Mouse (Mus musculus): Measurements from ENCODE around the gene Itgb3. TPM values are rescaled to one million over a fixed set of nuclear protein-coding genes. Genes with fewer than 3 reads are reported as not detected.
A peak's percentile ranks its signal among the peaks of the same experiment; 100 is the strongest.

Gene Itgb3
- polyA plus RNA-seq, 1 experiment from 2014 or later, result 5.5 TPM

DNA sequence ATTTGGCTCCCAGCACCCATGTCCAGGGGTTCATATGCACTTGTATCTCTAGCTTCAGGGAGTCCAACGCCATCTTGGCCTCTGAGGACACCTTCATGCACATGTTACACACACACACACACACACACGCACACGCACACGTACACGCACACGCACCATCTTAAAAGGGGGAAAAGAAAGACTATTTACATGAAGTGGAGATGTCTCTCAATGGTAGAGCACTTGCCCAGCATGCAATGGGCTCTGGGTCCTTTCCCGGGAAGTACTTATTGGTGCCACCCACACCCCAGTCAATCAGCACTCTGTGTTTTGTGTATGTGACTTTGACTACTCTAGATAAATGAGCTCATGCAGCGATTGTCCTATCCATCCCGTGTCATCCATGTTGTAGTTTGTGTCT lies 19.9 kb upstream of the Itgb3 start:
- no peaks in the 10 kb centered on the region for H3K27me3 ChIP-seq (replicated peaks)
- no peak for ATAC-seq
- H3K9ac ChIP-seq, result no peak overlapping the region
- 95% methylated on average over 9 of the region's 9 CpGs for WGBS
- no peaks in the 10 kb centered on the region for H3K9me3 ChIP-seq
- no peak overlapping the region for H3K4me3 ChIP-seq (replicated peaks)
- H3K4me1 ChIP-seq (replicated peaks), result peaks cover 2% of the 10 kb centered on the region; the same call in 1 of the 2 replicates
- H3K27ac ChIP-seq, result no peak overlapping the region
- no peaks in the 10 kb centered on the region for H3K36me3 ChIP-seq
- H3K4me2 ChIP-seq (replicated peaks), result no peak overlapping the region

DNA sequence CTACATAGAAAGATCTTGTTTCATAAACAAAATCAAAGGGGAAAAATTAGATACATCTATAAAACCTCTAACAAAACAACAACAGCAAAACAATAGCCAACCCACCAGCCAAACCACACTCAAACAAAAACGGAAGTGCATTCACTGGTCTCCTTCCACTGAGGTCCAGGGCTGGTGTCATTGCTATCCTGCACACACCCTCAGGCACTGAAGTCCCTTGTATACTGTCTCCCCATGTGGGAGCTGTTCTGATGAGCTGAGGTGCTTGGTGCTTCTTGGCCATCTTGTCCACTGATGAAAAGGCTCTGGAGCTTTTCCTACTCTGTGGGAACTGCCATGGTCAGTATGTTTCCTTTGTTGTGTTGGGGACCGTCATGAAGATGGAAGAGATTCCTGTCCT lies 19.3 kb upstream of the Itgb3 start:
- H3K9me3 ChIP-seq, result no peaks in the 10 kb centered on the region
- ATAC-seq, result no peak
- no peak overlapping the region for H3K9ac ChIP-seq
- H3K27ac ChIP-seq, result no peak overlapping the region
- no peaks in the 10 kb centered on the region for H3K27me3 ChIP-seq (replicated peaks)
- no peaks in the 10 kb centered on the region for H3K36me3 ChIP-seq
- peaks cover 2% of the 10 kb centered on the region; the same call in 1 of the 2 replicates for H3K4me1 ChIP-seq (replicated peaks)
- H3K4me3 ChIP-seq (replicated peaks), result no peak overlapping the region
- H3K4me2 ChIP-seq (replicated peaks), result no peak overlapping the region
- 95% methylated on average over 2 of the region's 2 CpGs for WGBS

DNA sequence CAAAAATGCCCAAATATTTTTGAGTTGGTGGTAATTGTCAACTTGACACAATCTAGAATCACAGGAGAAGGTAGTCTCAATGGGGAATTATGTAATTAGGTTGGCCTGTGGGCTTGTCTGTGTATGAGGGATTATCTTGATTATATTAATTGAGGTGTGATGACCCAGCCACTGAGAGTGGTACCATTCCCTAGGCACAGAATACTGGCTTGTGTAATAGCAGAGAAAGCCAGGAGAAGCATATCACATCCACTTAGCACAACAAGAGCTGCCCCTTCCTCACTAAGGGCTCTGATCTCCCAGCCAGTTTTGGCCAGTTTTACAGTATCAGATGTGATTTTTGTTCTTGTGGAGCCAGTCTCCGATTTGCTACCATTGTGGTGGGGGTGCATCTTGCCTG lies 18.2 kb upstream of the Itgb3 start:
- peaks cover 2% of the 10 kb centered on the region; the same call in 1 of the 2 replicates for H3K4me1 ChIP-seq (replicated peaks)
- H3K9me3 ChIP-seq, result no peaks in the 10 kb centered on the region
- ATAC-seq, result no peak
- no peak overlapping the region for H3K27ac ChIP-seq
- no peaks in the 10 kb centered on the region for H3K36me3 ChIP-seq
- H3K4me3 ChIP-seq (replicated peaks), result no peak overlapping the region
- H3K27me3 ChIP-seq (replicated peaks), result no peaks in the 10 kb centered on the region
- WGBS, result 66% methylated on average over 1 of the region's 1 CpGs
- H3K9ac ChIP-seq, result no peak overlapping the region
- no peak overlapping the region for H3K4me2 ChIP-seq (replicated peaks)

DNA sequence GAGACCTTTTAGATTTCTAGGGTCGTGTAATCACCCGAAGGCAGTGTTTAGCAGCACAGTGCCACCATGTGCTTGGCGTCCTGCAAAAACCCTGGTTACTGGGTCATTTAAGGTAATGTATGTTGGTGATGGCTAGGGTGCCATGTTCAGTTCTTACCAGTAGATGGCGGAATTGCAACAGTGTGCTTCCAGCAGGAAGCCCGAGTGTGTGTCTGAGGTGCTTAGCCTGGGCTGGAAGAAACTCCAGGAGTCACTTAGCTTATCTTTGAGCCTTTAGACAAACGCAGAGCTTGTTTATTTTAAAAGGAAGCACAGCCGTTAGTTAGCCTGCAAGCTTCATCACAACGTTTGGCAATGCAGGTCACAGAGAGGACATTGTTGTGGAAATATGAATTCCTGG lies 17.7 kb upstream of the Itgb3 start:
- under 1% methylated on average over 8 of the region's 8 CpGs for WGBS
- Histone ChIP-seq H3K9me3 (no peaks in the 10 kb centered on the region), H3K36me3 (no peaks in the 10 kb centered on the region), H3K27me3 (replicated peaks) (no peaks in the 10 kb centered on the region), H3K4me3 (replicated peaks) (no peak overlapping the region), H3K4me1 (replicated peaks) (peaks cover 2% of the 10 kb centered on the region; the same call in 1 of the 2 replicates), H3K27ac (no peak overlapping the region), H3K4me2 (replicated peaks) (no peak overlapping the region), H3K9ac (no peak overlapping the region)
- ATAC-seq, result peak; percentile 81

DNA sequence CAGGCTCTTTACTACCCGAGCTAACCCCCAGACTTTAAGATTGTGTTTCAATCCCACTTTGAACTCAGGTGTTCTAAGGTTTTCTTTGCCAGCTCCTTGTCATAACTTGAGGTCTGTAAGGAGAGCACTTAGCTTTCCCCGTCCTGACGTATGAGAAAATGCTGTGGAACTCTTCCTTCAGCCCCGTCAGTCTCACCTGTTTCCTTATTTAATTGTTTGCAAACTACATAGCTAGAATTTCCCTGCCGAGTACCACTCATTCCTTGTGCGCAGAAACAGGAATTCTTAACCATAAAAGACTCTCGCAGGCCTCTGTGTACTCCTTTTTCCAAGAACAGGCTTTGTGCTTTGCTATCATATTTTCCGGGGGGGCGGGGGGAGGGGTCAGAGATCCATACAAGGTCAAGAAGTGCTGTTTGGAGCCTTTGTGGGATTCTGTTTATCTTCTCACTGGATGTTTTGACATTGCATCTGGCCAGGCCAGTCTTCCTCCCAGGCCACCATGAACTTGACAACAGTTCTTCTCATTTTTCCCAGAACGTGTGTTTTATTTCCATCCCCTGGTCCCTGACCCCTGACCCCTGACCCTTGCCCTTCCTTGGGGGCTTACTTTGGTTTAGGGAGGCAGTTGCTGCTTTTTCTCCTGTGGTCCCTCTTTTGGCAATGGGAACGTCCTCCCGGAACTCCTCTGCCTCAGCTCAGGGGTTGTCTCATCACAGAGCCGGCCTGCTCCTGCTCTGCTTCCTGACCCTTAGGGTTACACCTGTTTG lies 15.5 kb upstream of the Itgb3 start:
- Histone ChIP-seq H3K27me3 (replicated peaks) (no peaks in the 10 kb centered on the region), H3K9ac (no peak overlapping the region), H3K4me3 (replicated peaks) (no peak overlapping the region), H3K36me3 (no peaks in the 10 kb centered on the region), H3K4me2 (replicated peaks) (no peak overlapping the region), H3K9me3 (no peaks in the 10 kb centered on the region), H3K27ac (no peak overlapping the region), H3K4me1 (replicated peaks) (peaks cover 2% of the 10 kb centered on the region; the same call in 1 of the 2 replicates)
- WGBS, result 43% methylated on average over 13 of the region's 13 CpGs
- ATAC-seq, result no peak

DNA sequence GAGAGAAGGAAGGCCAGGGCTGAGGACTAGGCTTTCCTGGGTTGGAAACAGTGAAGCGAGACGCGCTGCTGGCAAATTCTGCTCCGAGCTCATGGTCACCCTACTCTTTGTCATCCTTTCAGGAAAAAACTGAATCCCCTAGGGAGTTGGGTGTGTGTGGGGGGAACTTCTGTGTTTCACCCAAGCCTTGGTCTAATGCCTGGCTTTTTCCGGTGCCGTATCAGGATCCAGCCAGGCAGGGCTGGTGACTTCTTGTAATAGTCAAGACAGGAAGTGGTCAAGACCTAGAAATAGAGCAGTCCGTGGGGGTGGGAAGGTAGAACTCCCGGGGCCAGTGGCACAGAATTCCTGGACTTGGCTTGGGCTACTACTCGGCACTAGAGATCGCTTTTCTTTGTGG lies 11.4 kb upstream of the Itgb3 start:
- Histone ChIP-seq H3K4me2 (replicated peaks) (no peak overlapping the region), H3K36me3 (no peaks in the 10 kb centered on the region), H3K4me1 (replicated peaks) (no peaks in the 10 kb centered on the region; the same call in 1 of the 2 replicates), H3K9me3 (no peaks in the 10 kb centered on the region), H3K4me3 (replicated peaks) (no peak overlapping the region), H3K27ac (no peak overlapping the region), H3K9ac (no peak overlapping the region), H3K27me3 (replicated peaks) (no peaks in the 10 kb centered on the region)
- 78% methylated on average over 10 of the region's 10 CpGs for WGBS
- ATAC-seq, result no peak

DNA sequence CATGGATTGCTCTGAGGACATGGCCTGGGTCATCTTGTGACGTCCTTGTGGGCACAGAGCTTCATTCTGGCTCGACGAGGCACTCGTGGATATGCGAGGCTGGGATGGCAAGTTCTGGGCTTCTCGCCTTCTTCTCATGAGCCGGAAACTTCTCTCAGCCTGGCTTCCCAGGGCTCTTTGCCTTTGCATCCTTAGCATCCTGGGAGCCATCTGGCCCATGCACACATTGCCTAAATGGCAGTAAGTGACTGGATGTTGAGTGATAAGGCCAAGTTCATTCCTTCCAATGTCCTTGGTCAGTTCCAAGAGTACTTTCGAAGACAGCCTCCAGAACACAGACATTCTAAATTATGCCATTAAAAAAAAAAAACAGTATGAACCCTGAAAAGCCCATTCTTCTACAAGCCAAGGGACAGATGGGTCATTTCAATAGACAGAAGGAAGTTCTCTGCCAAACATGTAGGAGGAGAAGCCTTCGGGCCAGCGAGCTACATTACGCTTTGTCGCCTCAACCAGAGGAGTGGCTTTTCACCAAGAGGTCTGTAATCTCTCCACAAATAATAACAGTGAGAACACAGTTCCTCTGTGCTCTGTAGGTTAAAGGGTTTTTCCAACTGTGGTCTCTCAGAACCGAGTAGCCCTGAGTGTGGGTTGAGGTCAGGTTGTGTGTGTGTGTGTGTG lies 8.4 kb upstream of the Itgb3 start:
- H3K4me2 ChIP-seq (replicated peaks), result no peak overlapping the region
- no peaks in the 10 kb centered on the region for H3K36me3 ChIP-seq
- H3K4me1 ChIP-seq (replicated peaks), result no peaks in the 10 kb centered on the region
- no peaks in the 10 kb centered on the region for H3K9me3 ChIP-seq
- H3K9ac ChIP-seq, result no peak overlapping the region
- no peak overlapping the region for H3K4me3 ChIP-seq (replicated peaks)
- peak; percentile 20; the same call in 1 of the 2 replicates for ATAC-seq
- peak overlapping the region; percentile 48; the same call in 1 of the 2 replicates for H3K27ac ChIP-seq
- WGBS, result 65% methylated on average over 13 of the region's 13 CpGs
- H3K27me3 ChIP-seq (replicated peaks), result no peaks in the 10 kb centered on the region

DNA sequence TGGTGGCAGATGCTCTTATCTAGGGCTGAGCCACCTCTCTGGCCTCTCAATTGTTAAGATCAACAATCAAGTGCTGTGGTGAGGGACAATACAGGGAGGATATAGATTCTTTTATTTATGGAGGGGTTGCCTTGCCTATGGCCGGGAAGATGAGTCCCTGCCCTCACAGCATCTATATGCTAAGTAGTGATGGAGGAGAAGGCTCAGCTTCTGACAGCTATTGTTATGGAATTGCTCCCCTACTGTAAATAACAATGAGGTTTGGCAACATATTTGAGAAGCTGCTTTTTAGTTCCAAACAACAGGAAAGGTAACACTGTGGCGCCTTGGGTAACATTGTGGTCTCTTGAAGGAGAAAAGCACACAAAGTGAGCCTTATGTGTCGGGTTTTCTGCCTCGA lies 7.1 kb upstream of the Itgb3 start:
- no peaks in the 10 kb centered on the region for H3K9me3 ChIP-seq
- H3K27ac ChIP-seq, result no peak overlapping the region
- no peak for ATAC-seq
- no peaks in the 10 kb centered on the region for H3K27me3 ChIP-seq (replicated peaks)
- no peaks in the 10 kb centered on the region for H3K36me3 ChIP-seq
- H3K4me3 ChIP-seq (replicated peaks), result no peak overlapping the region
- no peak overlapping the region for H3K4me2 ChIP-seq (replicated peaks)
- no peaks in the 10 kb centered on the region for H3K4me1 ChIP-seq (replicated peaks)
- WGBS, result 64% methylated on average over 4 of the region's 4 CpGs
- H3K9ac ChIP-seq, result no peak overlapping the region

DNA sequence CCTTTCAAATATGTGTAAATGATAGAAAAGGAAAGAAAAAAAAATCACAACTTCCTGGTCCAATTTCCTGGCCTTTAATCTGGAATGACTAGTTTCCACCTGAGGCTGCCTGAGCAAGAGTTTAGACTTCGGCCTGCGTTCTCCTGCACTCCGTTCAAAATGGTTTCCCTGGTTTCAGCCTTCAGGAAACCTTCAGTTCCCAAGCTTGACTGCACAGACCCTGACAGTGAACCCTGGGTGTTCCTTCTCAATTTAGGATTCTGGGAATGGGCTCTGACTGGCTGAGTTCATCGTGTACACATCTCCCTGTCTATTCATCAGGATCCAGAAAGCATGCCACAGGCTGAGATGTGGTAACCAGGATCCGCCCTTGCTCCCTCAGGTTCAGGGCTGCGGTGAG lies 3.6 kb upstream of the Itgb3 start:
- H3K27ac ChIP-seq, result no peak overlapping the region
- H3K4me2 ChIP-seq (replicated peaks), result no peak overlapping the region
- WGBS, result 57% methylated on average over 6 of the region's 6 CpGs
- peaks cover 11% of the 10 kb centered on the region; the same call in 1 of the 2 replicates for H3K4me1 ChIP-seq (replicated peaks)
- no peaks in the 10 kb centered on the region for H3K36me3 ChIP-seq
- no peak for ATAC-seq
- H3K27me3 ChIP-seq (replicated peaks), result no peaks in the 10 kb centered on the region
- no peaks in the 10 kb centered on the region for H3K9me3 ChIP-seq
- no peak overlapping the region for H3K4me3 ChIP-seq (replicated peaks)
- no peak overlapping the region for H3K9ac ChIP-seq

DNA sequence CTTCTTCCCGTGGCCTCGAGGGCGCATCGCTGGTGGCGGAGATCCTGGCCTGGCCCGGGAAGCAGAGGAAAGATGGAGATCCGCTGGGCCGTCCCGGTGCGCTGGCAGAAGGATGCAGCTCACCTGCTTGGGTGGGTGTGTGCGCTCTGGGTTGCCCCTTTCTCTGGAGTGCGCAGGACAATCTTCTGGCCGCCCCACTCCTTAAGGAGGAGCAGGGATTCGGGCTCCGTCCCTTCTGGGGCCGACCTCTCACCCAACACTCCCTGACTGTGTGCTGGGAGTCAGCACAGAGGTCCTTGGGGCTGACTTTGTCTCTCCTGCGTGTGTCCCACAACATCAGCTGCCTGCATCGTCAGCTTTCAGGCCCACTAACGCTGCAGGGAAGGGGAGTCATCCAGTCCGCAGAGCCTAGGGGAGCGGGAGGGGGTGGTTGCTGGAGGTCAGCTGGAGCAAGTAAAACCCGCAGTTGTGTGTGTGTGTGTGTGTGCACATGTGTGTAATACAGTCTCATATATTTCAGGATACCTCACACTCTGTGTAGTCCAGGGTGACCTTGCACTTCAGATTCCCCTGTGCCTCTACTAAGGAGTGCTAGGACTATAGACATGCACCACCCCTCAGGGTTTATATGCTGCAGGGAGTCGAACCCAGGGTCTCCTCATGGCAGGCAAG lies 585 bp downstream of the Itgb3 start:
- Histone ChIP-seq H3K4me2 (replicated peaks) (peak overlapping the region; percentile 94), H3K4me3 (replicated peaks) (peak overlapping the region; percentile 55), H3K4me1 (replicated peaks) (peaks cover 11% of the 10 kb centered on the region; the same call in 1 of the 2 replicates), H3K27ac (peak overlapping the region; percentile 48; the same call in 1 of the 2 replicates), H3K27me3 (replicated peaks) (0 out of 2 replicates have a peak, but pooled peaks cover 3% of the 10 kb centered on the region), H3K9ac (peak overlapping the region; percentile 45), H3K9me3 (no peaks in the 10 kb centered on the region), H3K36me3 (no peaks in the 10 kb centered on the region)
- ATAC-seq, result peak; percentile 3
- WGBS, result 3% methylated on average over 22 of the region's 23 CpGs

DNA sequence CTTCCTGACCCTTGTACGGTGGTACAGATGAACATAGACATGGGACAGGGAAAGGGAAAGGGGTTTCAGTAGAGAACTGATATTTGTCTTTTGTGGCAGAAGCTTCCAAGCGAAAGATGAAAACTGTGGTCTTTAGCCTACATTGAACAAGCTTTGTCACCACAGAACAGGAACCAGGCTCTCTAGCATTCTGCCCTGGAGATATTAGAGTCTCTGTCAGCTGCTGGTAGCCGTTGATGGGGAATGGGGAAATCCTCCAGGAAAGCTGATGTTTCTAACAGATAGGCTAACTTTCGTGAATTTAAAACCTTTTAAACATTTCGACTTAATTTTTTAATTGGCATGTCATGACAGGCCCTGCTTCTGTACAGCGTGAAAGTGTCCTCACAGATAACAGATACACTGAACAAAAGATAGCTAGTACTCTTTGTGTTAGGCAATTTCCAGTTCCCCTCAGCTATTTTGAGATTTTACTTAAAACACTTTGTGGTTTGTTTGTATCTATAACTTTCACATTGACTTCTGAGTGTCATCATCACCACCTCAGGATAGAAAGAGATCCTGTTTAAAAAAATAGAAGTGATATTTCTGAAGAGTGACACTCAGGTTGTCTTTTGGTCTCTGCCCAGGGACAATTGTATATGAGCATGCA lies 1.4 kb downstream of the Itgb3 start:
- peaks cover 11% of the 10 kb centered on the region; the same call in 1 of the 2 replicates for H3K4me1 ChIP-seq (replicated peaks)
- no peak for ATAC-seq

DNA sequence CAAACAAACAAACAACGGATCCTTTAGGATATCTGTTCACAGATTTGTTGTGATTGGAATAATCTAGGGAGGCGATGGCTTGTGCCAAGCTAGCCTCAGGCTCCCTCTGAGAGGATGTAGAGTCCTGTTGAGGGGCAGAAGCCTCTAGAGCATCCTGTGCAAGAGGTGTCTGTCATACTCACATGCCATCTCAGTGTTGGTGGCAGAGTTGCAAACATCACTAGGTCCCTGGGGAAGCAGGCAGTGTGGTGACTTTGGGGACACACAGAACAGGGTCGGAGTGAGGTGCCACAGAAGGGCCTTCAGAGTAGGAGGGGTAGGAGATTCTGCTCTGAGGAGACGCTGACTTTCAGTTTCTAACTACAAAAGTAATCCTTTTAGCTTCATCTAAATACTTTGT lies 1.9 kb downstream of the Itgb3 start:
- WGBS, result 50% methylated on average over 4 of the region's 4 CpGs
- H3K27me3 ChIP-seq (replicated peaks), result 0 out of 2 replicates have a peak, but pooled peaks cover 3% of the 10 kb centered on the region
- no peak overlapping the region for H3K9ac ChIP-seq
- peaks cover 11% of the 10 kb centered on the region; the same call in 1 of the 2 replicates for H3K4me1 ChIP-seq (replicated peaks)
- H3K4me3 ChIP-seq (replicated peaks), result no peak overlapping the region
- H3K4me2 ChIP-seq (replicated peaks), result no peak overlapping the region; the same call in 1 of the 2 replicates
- no peak for ATAC-seq
- H3K27ac ChIP-seq, result no peak overlapping the region
- H3K36me3 ChIP-seq, result no peaks in the 10 kb centered on the region
- H3K9me3 ChIP-seq, result no peaks in the 10 kb centered on the region

More for the DNA sequence above, 1.4 kb downstream of the Itgb3 start:
- no peaks in the 10 kb centered on the region for H3K9me3 ChIP-seq
- H3K27me3 ChIP-seq (replicated peaks), result 0 out of 2 replicates have a peak, but pooled peaks cover 3% of the 10 kb centered on the region
- H3K9ac ChIP-seq, result no peak overlapping the region
- H3K4me2 ChIP-seq (replicated peaks), result no peak overlapping the region
- no peak overlapping the region for H3K27ac ChIP-seq
- no peaks in the 10 kb centered on the region for H3K36me3 ChIP-seq
- 69% methylated on average over 6 of the region's 6 CpGs for WGBS
- H3K4me3 ChIP-seq (replicated peaks), result 0 out of 2 replicates have a peak overlapping the region, but pooled peaks have one; percentile 55
